Mouse (Mus musculus) embryo, embryonic 11 days (tissue): ENCODE data around the gene Hps4.
"Not testable (repeated sequence)": the region's sequence is repeated elsewhere in the genome, so short reads cannot be mapped to it uniquely, and the experiment has no call there.

Experiments used
- DNase-seq: peaks from one replicate; pipeline ENCODE4 v3.0.0-alpha.2; 2015

The Hps4 gene

DNA sequence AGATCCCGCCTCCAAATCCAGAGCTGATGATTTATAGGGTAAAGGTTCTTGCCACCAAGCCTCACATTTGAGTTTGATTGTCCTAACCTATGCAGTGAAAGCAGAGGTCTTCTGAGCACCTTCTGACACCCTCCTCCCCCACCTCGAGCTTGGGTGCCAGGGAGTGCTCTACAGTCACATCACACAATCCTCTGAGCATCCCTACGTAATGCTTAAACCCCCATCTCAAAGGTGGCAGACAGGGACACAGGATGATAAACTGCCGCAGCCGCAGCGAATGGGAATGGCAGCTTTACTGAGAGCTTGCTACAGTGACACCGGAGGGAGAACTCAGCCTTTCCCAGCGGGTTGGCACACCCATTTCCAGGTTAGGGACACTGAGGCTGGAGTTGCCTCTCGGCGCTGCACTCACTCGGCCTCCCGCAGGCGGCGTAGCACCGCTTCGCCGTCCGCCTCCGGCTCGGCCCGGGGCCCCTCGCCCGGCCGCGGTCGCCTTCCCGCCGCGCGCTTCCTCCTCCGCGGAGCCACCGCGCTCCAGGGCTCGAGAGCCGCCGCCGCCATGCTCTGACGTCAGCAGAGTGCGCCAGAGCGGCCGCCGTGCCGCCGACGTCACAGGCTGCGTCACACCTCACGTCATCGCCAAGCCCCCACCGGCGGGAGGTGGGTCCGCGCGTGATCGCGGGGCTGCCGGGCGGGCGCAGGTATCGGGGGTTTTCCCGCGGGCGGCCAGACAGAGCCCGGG, at the start of gene Hps4, which contains the start of gene Srrd:
Gene Hps4 (plus strand): TSS at position 621 of the 742 bp plus-strand sequence.
Gene Srrd (minus strand): TSS at position 578 of the 742 bp plus-strand sequence.
- peak; percentile 91 for DNase-seq

DNA sequence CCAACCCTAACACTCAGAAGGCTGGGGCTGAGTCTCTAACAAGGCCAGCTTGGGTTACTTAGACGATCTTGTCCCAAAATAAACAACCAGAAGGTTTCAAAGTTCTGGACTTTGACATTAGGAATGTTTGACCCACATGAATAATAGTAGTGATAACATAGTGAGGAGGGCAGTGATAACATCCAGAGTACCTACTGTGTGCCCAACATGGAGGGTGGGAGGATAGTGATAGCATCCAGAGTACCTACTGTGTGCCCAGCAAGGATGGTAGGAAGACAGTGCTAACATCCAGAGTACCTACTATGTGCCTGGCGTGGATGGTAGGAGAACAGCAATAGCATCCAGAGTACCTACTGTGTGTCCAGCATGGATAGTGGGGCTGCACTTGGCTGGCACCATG, 49.1 kb upstream of the Hps4 start:
- DNase-seq = no peak

GRCm38 (mm10) chr5:112294696-112295095, 48.2 kb upstream of the Hps4 start:
- no peak for DNase-seq

DNA sequence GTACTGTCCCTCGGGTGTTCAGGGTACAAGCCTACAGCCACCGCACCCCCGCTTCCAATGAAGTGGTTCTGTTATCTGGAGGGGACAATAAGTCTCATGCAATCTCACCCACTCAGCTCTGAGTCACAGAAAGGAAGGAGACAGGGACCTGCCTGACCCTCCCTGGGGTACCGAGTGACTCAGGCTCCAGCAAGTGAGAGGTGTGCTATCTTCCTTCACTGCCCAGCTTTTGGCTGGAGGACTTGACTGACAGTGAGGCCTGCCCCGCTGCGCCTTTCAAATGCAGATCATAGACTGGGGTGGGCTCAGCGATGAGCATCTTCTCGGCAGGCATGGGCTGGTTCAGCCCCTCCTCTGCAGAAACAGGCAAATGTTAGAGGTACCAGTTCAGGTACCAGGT, 47.7 kb upstream of the Hps4 start:
- DNase-seq = no peak

DNA sequence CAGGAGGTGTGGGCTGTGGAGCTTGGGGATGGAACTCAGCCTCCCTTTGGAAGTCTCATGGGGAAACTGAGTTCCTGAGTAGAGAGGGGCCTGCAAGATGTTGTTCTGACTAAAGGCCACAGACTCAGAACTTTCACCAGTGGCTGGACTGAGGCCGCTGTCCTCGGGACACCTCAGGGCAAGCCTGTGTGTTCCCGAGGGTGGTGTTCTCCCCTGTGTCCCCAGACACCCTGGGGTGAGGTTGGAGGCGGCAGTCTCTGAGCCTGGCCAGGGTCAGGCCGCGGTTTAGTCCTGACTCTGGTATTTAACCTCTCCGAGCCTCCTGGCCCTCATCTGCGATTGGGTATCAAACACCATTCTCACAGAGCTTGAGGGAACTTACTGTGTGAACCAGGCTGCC, 47.3 kb upstream of the Hps4 start:
- DNase-seq = no peak

- no peak for DNase-seq
Observed at GRCm38 (mm10) chr5:112296404-112297181, 46.3 kb upstream of the Hps4 start.

- DNase-seq = no peak
Observed at GRCm38 (mm10) chr5:112297257-112297656, 45.6 kb upstream of the Hps4 start.

- no peak for DNase-seq
Observed at GRCm38 (mm10) chr5:112298226-112298988, 44.5 kb upstream of the Hps4 start.

DNA sequence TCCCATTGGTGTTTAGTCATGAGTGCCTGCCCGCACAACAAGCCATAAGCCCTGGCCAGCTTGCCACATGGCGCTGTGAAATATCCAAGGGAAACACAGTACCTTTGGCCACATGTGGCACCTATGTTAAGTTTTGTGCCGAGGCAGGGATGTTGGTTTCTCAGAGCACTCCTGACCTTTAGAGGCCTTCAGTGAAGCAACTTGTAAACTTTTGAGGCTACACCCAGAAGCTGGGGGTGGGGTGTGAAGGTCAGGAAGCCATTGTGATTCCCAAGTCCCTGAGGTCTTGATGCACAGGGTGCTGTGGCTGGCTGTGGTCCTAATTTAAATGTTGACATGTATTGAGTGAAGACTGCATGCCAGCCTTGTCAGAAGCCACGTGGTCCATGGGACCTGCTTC, 43.5 kb upstream of the Hps4 start:
- DNase-seq = no peak

- DNase-seq = no peak
Observed at GRCm38 (mm10) chr5:112300112-112300511, 42.8 kb upstream of the Hps4 start.

GRCm38 (mm10) chr5:112300721-112301308, 42.1 kb upstream of the Hps4 start:
- no peak for DNase-seq

DNA sequence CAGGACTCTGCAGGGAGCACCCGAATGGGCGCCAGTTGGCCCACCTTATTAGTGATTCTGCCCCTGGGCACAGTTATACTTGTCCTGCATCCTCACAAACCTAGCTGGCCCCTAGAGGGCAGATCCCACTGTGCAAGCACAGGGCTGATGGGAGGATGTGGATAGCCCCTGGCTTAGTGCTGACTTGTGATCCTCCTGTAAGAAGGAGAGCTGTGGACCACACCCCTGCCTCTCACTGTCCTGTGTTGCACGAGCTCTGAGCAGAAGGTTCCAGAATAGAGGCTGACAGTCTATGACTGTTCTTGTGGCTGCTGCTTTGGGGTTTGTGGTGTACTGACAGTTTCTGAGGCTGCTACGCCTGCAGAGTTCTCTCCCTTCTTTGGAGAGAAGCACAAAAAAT, 41.2 kb upstream of the Hps4 start:
- no peak for DNase-seq

DNA sequence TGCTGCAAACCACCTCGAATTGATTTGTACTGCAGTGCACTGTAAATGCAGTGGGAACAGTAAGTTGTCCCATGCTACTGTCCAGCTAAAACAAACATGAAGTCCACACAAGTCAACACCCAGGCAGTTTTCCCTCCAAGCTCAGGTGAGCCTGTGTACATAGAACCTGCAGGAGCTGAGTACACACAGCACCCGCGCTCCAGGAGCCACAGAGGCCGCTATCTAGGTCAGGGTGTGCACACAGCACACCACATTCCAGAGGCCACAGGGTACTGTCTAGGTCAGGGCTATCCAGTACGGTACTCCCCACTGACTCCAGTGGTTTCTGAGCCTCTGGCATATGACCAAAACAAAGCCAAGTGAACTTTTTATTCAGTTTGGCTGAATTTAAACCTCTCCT, 40.6 kb upstream of the Hps4 start:
- DNase-seq = no peak

GRCm38 (mm10) chr5:112305842-112306241, 37.0 kb upstream of the Hps4 start:
- no peak for DNase-seq

- no peak for DNase-seq
Observed at GRCm38 (mm10) chr5:112313222-112313885, 29.5 kb upstream of the Hps4 start.

- DNase-seq = no peak
Observed at GRCm38 (mm10) chr5:112316468-112316867, 26.4 kb upstream of the Hps4 start.

- no peak for DNase-seq
Observed at GRCm38 (mm10) chr5:112317328-112317727, 25.6 kb upstream of the Hps4 start.

DNA sequence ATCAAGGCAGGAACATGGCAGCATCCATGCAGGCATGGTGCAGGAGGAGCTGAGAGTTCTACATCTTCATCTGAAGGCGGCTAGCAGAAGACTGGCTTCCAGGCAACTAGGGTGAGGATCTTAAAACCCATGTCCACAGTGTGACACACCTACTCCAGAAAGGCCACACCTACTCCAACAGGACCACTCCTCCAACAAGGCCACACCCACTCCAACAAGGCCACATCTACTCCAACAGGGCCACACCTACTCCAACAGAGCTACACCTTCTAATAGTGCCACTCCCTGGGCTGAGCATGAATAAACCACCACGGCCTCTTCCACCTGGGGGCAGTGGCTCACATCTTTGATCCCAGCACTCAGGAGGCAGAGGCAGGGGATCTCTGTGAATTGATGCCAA, 23.5 kb upstream of the Hps4 start:
- not testable (repeated sequence) for DNase-seq

GRCm38 (mm10) chr5:112320379-112320778, 22.5 kb upstream of the Hps4 start:
- DNase-seq = no peak

DNA sequence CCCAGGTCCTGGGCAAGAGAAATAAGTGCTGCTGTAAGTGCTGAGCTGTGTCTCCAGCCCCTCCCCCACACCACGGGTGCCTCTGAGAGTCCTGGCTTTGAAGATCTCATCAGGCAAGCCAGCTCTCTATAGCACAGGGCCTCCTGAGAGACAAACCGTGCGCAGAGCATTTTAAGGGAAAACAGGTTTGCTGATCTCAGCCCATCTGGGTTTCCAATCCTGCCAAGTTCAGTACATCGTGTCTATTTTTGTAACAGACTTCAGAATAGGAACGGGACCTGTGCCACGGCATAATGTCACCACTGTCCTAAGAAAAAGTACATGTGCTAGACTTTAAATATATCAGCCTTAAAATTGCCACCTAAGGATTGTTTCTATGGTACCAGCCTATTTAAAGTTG, 21.9 kb upstream of the Hps4 start:
- DNase-seq = no peak

DNA sequence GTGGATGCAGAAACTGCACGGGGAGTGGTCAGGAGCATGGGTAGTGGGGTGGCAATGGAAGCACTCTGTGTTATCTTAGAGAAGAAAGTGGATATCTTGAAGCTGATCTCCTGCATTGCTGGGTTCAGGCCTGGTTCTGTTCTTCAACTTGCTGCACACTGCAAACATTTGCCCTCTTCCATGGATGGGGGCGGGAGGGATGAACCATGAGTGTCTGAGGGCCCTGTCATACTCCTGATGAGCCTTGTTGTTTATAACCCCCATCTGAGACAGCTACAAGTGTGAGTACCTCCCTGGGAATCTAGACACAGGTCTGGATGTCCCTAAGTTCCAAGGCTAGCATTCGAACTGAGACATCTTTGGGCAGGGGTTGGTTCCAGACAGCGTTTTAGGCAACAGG, 21.5 kb upstream of the Hps4 start:
- DNase-seq = no peak

- no peak for DNase-seq
Observed at GRCm38 (mm10) chr5:112323246-112323645, 19.6 kb upstream of the Hps4 start.
